Mouse (Mus musculus) adrenal gland, adult 2 months (tissue): ENCODE measurements around the gene A230072I06Rik. TPM values are rescaled to one million over a fixed set of nuclear protein-coding genes. Genes with fewer than 3 reads are reported as not detected.

ENCODE experiments used
- DNase-seq: peaks from one replicate; pipeline ENCODE4 v3.0.0; 2021
- long read RNA-seq: library from polyadenylated mRNA; stranded (forward); transcript quantifications from one replicate; pipeline ENCODE4 v2.0.0, GENCODE M21; 2021
- polyA plus RNA-seq: library from polyadenylated mRNA; depleted of rRNA; stranded (reverse); fragments of >200 nt; gene quantifications from 2 replicates; pipeline ENCODE4 v1.2.3, GENCODE M21; 2012; rRNA removed
- total RNA-seq, 2 experiments: library from RNA; stranded (reverse); gene quantifications; 2 replicates each; pipeline ENCODE4 v1.2.3; 2021

A230072I06Rik gene
- total RNA-seq (not detected), polyA plus RNA-seq (not detected in 2 replicates)
- long read RNA-seq, result 0 reads

DNA sequence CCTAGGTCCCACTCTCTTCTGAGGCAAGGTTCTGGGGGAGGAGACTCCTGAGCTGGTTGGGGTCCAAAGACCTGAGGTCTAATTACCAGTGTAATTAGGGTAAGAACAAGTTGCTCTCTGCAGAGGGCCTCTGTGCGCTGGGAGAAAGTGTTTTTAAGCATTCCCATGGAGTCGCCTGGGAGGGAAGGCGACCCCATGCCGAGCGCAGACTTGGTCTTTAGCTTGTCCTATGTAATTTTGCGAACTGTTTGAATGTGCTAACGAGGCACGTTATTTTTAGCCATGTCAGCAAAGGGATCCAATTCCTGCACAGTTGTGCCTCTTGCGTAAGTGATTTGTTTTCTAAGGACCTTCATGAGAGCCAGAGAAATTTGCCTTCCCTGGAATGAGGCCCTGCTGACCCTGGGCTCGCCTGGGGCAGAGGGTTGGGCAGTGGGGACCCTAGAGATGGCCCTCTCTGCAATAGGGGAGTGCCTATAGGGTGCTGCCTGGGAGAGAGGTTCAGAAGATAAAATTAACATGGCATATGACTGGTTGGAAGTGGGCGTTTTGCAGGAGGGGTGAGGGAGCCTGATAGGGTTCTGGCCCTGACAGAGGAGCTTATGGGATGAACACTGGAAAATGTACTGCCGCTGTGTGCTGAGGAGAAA lies at the start of gene A230072I06Rik:
TSS of gene A230072I06Rik (plus strand) at position 157 of the 650 bp plus-strand sequence.
- peak; percentile 6 for DNase-seq

DNA sequence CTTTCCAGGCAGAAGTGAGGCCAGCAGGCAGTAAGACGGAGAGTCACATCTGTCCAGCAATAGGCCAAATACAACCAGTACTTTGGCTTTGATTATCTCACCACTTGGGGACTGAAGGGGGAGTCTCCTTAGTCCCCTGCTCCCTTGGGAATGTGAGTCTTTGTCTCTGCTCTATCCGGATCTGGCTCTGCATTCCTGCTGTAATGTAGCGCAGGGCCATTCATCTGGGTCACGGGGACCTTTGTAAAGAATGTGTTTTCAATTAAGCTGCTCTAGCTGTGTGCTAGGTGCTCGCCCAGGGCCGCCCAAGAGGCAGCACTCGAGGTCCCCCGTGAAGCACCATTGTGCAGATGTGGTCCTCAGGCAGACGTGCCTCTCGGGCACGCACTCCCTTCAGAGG lies 44.6 kb upstream of the A230072I06Rik start:
- DNase-seq, result no peak

DNA sequence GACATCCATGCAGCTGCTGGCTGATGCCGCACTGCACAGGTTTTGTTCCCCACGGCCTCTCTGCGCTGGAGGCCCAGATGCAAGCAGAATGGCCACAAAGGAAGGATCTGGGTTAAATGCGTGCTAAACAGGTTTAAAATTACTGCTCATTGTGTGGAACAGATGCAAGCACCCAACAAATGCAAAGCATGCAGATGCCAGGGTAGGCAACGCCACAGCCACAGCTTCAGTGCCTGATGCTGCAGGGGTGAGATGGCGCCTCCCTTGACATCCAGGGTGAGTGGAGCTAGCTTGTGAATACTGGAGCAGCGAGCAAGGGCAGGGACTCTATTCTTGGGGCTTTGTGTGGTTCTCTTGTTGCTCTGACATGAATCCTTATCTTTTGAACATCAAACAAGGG lies 39.8 kb upstream of the A230072I06Rik start:
- no peak for DNase-seq

DNA sequence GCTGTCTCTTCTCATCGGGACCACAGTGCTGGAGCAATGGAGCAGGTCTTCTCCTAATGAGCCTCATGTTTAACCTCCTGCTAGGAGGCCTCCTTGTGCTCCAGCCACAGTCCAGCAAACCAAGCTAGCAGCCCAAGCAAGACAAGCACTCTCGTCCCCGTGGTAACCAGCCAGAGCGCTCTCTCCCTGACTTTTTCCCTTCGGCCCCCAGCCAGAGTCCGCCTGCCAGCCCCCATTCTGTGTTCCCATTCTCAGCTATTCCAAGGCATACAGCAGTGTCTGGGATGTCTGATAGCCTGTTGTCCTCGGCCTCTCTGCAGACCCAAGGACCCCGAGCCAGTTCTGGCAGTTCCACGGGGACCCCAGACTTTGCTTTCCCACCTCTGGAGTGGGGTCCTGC lies 38.5 kb upstream of the A230072I06Rik start:
- no peak for DNase-seq

DNA sequence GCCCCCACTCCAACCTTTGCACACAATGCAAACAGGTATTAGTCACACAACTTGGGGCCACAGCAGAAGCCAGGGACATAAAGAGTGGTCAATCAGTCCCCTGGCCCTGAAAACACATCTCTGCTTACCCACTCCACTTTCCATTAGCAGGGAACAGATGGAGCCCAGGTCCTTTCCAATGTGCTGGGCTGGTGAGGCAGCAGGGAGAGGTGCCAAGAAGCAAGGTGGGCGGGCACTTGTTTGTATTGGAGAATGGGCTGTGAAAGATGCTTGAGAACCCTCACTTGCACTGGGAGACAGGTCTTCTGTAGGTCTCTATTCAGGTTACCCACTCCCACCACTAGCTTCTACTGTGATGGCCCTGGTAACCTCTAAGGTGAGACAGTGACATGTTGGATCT lies 34.9 kb upstream of the A230072I06Rik start:
- DNase-seq, result no peak

DNA sequence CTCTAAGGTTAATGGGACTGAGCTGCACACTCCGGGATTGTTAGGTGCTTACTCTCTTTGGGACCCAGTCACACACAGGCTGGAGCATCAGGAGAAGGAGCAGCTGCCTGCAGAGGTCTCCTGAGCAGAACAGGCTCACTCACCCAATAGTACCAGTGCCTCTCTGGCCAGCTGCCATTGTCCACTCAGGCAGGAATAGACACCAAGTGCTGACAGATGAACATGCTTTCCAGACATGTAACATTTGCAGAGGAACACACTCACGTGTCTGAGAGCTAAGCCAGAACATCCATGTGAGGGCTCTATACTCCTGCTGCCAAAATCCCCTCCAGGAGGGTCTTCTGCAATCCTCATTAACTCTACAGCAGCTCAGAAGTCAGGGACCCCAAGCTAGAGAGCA lies 18.7 kb upstream of the A230072I06Rik start:
- DNase-seq, result no peak

DNA sequence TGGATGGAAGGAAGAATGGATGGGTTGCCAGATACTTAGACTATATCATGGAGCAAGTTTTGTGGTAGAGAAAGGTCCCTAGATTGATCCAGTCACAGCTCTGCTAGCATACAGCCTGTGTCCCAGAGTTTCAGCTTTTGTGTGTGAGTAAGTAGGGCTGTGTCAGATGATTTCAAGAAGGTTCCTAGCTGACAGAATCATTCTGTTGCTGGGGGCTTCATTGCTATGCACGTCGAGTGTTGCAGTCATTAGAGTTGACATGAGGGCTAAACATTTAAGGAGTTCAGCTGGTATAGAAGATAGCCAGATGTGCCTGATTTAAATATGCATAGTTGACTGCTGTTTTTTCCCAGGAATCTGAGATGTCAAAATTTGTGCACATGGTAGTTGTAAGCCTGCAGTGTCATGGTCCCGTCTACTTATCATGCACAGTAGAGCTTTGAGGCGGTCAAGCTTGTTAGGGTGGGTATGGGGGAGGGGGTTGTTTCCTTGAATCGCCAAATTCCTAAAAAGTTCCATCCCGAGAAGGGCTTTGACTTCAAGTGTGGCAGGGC lies 18.1 kb upstream of the A230072I06Rik start:
- DNase-seq, result no peak

DNA sequence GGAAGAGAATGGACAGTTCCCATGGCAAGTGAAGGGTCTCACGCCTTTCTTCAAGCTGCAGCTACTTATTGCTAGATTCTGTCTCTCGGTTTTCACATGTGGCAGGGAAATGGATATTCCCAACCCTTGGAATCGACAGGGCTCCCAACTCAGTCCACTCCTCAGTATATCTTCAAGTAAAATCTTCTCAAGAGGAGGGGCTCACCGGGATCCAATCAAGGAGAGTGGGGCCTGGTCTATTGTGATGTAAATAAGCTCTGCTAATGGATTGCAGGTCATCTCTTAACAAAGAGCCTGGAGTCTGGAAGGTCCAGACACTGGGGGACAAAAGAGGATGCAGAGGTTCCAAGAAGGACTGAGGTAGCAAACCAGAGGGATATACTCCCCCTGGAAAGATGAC lies 17.1 kb upstream of the A230072I06Rik start:
- DNase-seq, result no peak

DNA sequence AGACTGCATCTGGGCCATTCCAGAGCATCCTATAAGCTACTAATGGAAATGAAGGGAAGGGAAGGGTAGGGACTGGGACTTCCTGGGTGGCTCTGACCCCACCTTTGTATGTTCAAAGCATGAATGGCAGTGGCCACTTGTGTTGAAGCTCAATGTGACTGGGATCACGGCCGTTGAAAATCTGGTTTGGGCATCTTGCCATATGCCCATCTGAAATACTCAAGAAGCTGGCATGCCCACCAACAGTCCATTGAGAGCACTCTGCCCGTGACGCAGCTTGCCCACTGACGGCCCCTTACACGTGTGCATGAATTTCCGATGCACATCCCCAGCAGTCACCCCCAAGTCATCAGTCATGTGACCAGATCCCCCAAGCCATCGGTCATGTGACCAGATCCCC lies 13.6 kb upstream of the A230072I06Rik start:
- DNase-seq, result no peak

DNA sequence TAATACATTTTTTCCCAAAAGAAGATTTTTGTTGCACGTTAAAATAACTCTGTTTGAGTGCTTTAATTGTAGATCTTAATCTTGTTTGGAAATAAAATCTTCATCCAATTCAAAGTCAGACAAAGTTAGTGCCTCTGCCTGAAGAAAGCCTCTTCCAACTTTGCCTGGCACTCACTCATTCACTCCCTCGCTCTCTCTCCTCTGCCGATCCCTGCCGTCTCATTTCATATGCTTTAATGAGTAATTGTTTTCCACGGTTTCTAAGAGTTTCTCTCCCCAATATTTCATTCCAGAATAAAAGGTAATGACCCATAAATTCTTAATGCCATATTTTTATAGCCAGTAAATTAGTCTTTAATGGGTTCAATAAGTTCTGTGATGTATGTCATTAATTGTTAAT lies 10.8 kb upstream of the A230072I06Rik start:
- DNase-seq, result no peak

DNA sequence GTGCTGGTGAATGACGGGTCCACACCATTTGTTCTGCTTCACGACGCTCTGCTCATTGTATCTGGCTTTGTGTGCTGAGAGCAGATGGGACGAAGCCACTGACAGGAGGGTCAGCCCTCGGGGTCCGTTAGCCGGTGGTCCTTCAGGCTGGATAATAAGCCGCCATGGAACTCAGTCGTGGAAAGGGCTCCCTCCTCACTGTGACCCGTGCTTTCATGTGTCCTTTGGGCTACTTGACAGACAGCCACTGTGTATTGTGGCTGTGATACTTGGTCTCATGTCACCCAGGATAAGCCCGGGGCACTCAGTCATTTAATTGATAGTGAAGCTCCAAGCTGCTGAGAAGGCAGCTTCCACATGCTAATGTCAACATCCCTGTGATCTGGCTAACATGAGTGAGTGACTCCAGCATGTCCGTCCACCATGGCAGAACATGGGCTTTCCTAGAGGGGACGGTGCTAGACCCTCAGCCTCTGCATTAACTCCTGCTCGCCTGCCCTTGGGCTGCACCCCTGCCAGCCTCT lies 10.3 kb upstream of the A230072I06Rik start:
- DNase-seq, result no peak

DNA sequence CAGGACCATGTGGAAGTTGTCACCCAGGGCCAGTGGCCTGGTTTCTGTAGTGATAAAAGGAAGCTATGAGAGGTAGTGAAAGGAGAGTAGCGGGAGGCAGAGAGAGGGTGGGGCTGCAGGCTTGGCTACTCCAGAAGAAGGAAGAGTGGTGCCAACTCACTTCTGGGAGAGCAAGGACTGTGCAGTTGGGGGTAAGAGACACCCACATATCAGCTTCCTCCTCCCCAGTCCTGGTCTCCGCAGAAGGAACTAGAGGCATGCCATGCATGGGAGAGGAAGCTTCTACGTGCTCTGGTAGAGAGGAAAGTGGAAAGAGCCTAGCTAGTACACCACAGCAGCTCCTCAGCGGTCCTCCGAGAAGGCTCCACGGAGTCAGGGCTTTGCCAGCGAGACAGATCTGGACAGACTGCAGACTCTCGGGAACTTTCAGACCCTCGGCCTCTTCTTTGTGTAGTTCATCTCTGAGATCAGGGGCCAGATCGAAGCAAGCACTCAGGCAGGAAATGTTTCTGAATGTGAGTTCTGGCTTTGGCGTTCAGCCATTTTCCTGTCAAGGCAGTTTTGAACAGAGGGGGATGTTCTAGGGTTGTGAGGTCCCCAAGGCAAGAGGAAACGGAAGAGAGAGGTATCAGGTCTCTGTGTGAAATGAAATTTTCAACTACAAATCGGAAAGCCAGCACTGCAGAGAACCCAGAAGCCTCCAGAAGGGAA lies 1.0 kb downstream of the A230072I06Rik start:
- no peak for DNase-seq

DNA sequence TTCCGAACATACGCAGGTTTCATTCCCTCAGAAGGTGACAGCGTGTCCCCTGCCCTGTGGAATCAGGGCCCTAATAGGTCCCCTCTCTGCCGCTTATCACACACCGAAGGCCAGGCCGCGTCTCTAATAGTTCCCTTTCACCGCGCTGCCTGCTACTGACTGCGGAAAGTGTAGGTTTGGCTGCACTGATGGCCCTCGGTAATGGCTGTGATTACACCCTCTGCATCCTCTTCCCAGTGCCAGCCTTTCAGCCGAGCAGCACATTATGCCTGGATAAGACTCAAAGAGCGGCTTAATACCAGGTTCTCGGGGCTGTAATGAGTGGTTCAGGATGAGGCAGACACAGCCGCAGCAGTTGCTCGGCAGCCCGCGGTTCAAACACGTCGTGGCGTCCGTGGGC lies 3.5 kb downstream of the A230072I06Rik start:
- DNase-seq, result no peak

DNA sequence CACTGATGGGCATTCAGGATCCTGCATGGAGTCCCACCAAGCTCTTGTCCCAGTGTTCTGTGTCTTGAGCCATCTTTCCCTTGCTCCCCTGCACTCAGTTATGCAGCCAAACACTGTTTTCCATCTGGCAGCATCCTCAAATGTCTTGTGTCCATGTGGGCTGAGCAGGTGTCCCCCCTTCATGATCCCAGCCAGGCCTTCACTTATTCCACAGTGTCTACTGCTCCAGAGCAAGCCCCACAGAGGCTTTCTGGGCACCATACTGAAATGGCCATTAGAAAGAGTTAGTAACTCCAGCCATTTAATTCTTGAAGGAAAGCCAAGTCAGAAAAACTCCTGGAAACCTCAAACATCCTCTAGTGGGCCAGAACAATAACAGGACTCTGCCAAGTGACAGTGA lies 11.9 kb downstream of the A230072I06Rik start:
- no peak for DNase-seq

DNA sequence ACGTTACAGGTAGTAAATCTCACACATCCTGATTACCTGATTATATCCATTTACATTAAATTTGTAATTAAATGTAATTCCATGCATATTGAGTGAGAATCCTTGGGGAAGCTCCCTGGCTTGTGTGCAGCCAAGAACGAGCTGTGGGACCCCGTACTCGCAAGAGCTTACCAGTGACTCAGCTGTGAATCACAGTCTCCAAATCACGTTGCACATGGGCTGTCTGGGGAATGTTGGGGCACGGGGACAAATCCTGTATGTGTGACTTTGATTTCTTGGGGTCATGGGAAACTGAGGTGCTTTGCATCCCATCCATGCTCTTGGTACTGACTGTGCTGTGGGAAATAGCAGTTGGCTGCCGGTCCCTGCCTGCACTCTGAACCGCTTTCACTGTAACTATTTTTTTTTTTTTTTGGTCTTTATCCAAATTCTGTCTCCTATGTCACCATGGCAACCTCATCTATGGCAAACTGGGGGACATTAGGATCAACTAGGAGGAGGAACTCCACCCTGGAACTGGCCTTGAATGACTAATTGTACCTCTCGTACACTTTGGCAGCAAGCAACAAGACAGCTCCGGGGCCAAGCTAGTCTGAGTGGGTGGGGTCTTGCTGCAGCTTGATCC lies 19.8 kb downstream of the A230072I06Rik start:
- DNase-seq, result peak; percentile 29

DNA sequence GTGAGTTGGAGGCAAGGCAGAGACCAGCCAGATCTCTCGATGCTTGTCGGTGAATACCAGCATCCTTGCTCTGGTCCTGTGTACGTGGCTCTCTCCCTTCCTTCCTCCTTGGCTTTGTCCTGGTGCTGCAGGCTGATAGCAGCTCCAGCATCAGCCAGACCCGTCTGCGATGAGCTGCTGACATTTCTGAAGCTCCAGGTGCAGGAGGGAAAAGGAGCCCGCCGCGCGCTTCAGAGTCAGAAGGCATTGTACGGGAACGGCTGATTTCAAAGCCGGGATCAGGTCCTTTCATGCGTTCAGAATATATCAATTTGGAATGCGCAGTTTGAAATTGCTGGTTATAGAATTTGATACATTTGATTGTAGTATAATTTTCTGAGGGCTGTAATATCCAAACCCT lies 23.4 kb downstream of the A230072I06Rik start:
- DNase-seq, result no peak

DNA sequence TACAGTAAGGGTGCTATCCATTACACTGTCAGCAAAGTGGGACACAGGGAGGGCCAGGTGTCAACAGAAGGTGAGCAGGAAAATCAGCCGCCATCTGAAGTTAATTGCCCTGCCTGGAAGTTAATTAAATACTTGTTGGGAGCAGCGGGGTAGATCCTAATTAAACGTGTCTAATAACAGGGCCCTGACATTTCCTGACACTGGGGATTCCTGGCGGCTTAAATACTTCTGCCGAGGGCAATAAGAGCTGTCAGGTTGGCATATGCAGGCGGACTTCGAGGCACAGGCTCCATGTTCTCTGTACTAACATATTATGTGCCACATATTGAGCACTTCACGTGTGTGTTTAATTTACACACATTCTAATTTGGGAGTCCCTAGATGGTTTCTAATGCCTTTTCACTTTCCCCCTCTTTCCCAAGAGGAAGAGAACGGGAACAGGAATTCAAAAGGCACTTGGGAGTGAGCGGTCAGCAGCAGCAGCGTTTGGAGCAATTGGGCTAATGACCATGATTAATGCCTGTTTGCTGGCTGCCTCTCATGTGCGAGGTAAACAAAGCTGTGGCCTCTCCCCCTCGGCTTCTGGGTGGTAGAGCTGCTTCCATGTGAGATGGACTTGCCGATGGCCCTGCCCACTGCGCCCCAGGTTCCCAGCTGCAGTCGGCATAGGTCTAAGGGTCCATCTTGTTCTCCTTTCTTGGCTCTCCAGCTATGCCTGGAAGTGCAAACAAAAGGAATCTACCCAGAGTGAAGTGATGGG lies 34.5 kb downstream of the A230072I06Rik start:
- DNase-seq, result no peak

DNA sequence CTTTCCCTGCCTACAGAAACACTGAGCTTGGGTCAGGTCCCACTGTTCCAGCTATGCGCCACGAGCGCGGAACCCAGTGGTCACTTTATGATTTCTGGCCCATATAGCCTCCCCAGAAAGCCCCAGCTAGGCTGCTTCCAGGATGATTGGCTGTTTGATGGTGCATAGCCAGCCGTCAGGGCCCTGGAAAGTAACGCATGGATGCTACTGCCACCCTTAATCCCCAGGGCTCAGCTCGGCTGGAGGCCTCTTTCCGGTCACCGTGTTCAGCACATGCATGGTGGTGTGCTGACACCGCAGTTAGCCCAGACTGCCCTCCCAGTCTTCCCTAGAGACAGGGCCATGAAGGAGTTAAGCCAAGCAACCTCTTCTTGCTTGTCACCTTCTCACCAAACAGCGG lies 35.6 kb downstream of the A230072I06Rik start:
- no peak for DNase-seq

DNA sequence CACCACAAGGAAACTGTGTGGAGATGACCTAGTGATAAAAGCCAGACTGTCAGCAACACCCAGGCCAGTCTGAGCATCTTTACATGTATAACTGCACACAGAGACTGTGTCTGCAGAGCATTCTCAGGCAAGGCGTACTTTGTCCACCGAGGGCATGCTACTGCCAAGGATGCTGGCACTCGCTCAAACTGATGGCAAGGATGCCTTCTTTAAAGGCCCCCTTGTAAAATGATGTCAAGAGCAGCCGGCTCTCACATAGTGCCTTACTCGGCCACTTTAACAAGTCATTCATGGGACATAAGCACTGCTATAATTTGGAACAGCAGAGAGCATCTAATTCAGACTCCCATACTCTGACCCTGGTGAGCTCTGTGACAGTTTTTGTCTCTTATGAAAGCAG lies 36.6 kb downstream of the A230072I06Rik start:
- no peak for DNase-seq

DNA sequence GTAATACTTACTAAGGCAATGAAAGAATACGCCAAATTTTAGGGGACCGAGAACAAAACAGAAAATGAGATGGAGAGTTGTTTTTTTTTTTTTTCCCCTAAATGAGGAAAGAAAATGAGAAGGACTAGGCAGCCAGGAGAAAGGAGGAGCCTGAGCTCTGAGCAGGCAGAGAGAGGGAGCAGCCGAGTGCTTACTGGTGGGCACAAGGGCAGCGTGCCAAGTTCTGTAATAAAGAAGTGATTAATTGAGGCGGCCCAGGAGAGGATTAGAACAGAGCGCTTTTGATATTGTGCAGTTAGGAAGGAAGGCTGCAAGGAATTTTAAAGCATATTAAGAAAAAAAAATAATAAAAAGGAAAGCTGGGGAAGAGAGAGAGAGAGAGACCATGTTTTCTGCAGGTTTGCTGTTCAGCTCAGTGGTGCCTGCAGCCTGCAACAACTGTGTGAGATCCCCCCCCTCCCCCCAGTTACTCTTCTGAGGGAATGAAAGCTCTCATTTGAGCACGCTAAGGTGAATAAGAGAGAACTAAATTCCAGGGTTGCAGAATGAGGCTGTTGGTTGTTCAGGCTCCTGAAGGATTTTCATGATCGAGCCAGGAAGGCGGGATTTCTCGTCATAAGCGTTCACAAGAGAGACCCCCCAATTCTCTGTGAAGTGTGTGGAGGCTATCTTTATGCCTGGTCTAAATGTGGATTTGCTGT lies 41.3 kb downstream of the A230072I06Rik start:
- DNase-seq, result no peak

DNA sequence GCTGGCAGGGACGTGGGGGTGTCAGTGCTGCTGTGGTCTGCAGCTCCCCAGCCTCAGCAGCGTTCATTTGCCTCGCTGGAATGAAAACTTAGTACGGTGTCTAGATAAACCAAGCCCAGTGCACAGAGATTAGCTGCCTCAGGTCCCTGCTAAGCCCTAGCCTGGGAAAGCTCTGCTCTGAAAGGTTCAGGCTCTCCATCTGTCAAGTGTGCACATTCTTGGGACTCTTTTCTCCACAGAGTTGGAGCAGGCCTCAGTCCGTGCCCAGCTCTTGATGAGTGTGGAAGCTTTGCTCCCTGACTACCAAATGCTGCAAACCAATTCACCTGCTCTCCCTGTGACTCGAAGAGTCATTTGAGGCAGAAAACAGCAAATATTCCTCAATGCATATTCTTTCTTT lies 43.5 kb downstream of the A230072I06Rik start:
- no peak for DNase-seq
